Mouse (Mus musculus): ENCODE measurements around the gene Cux1. TPM values are rescaled to one million over a fixed set of nuclear protein-coding genes. Genes with fewer than 3 reads are reported as not detected.
A peak's percentile ranks its signal among the peaks of the same experiment; 100 is the strongest.

Gene Cux1
- polyA plus RNA-seq (2016; fragmentation: Nextera tagmentation; extraction: Ambion mirVana): 106 and 107 TPM in 2 replicates

GRCm38 (mm10) chr5:136567176-136568025 is at the start of gene Cux1:
TSS of gene Cux1 (minus strand) at chr5:136567490.
- peaks cover 51% of the 10 kb centered on the region for H3K4me1 ChIP-seq
- H3K27ac ChIP-seq: peak within 1 kb of the TSS; percentile 100
- H3K4me3 ChIP-seq: peak within 1 kb of the TSS; percentile 98
- 0 out of 2 replicates have a peak, but pooled peaks cover 3% of the 10 kb centered on the region for H3K36me3 ChIP-seq (replicated peaks)
- DNase-seq (ENCODE audit: extremely low spot score, low spot score): peak; percentile 81
- H3K27me3 ChIP-seq (ENCODE audit: poor library complexity, severe bottlenecking): peaks cover 34% of the 10 kb centered on the region
- under 1% methylated on average over 73 of the region's 103 CpGs for WGBS
- no peaks in the 10 kb centered on the region for H3K9me3 ChIP-seq

- no peak overlapping the region for H3K27ac ChIP-seq
- no peak overlapping the region for H3K4me3 ChIP-seq
- WGBS: 83% methylated on average over 1 of the region's 1 CpGs
- H3K36me3 ChIP-seq (replicated peaks): no peaks in the 10 kb centered on the region
- H3K27me3 ChIP-seq (ENCODE audit: poor library complexity, severe bottlenecking): peaks cover 4% of the 10 kb centered on the region
- no peaks in the 10 kb centered on the region for H3K9me3 ChIP-seq
- no peak for DNase-seq (ENCODE audit: extremely low spot score, low spot score)
- no peaks in the 10 kb centered on the region; the same call in 1 of the 2 replicates for H3K4me1 ChIP-seq
Observed at GRCm38 (mm10) chr5:136612391-136612790, 45.1 kb upstream of the Cux1 start.

GRCm38 (mm10) chr5:136608814-136609434 is 41.6 kb upstream of the Cux1 start:
- no peaks in the 10 kb centered on the region for H3K27me3 ChIP-seq (ENCODE audit: poor library complexity, severe bottlenecking)
- 43% methylated on average over 6 of the region's 6 CpGs for WGBS
- no peak overlapping the region for H3K27ac ChIP-seq
- H3K36me3 ChIP-seq (replicated peaks): no peaks in the 10 kb centered on the region
- H3K4me3 ChIP-seq: no peak overlapping the region
- DNase-seq (ENCODE audit: extremely low spot score, low spot score): no peak
- H3K9me3 ChIP-seq: no peaks in the 10 kb centered on the region
- H3K4me1 ChIP-seq: no peaks in the 10 kb centered on the region; the same call in 1 of the 2 replicates

- no peaks in the 10 kb centered on the region for H3K9me3 ChIP-seq
Observed at GRCm38 (mm10) chr5:136605144-136605543, 37.9 kb upstream of the Cux1 start.

GRCm38 (mm10) chr5:136603176-136603964 is 36.1 kb upstream of the Cux1 start:
- no peaks in the 10 kb centered on the region for H3K4me1 ChIP-seq
- H3K36me3 ChIP-seq (replicated peaks): no peaks in the 10 kb centered on the region
- H3K4me3 ChIP-seq: no peak overlapping the region
- no peaks in the 10 kb centered on the region for H3K27me3 ChIP-seq (ENCODE audit: poor library complexity, severe bottlenecking)
- no peaks in the 10 kb centered on the region for H3K9me3 ChIP-seq
- 85% methylated on average over 13 of the region's 13 CpGs for WGBS
- no peak overlapping the region for H3K27ac ChIP-seq
- no peak for DNase-seq (ENCODE audit: extremely low spot score, low spot score)

More at GRCm38 (mm10) chr5:136605144-136605543, 37.9 kb upstream of the Cux1 start:
- Histone ChIP-seq H3K36me3 (replicated peaks) (no peaks in the 10 kb centered on the region), H3K4me1 (no peaks in the 10 kb centered on the region; the same call in 1 of the 2 replicates), H3K27me3 (ENCODE audit: poor library complexity, severe bottlenecking) (no peaks in the 10 kb centered on the region), H3K27ac (no peak overlapping the region), H3K4me3 (no peak overlapping the region)
- no peak for DNase-seq (ENCODE audit: extremely low spot score, low spot score)
- WGBS: 85% methylated on average over 11 of the region's 11 CpGs

- Histone ChIP-seq H3K36me3 (replicated peaks) (no peaks in the 10 kb centered on the region), H3K4me1 (no peaks in the 10 kb centered on the region), H3K27me3 (ENCODE audit: poor library complexity, severe bottlenecking) (no peaks in the 10 kb centered on the region), H3K27ac (no peak overlapping the region), H3K9me3 (no peaks in the 10 kb centered on the region), H3K4me3 (no peak overlapping the region)
- no peak for DNase-seq (ENCODE audit: extremely low spot score, low spot score)
- WGBS: 80% methylated on average over 5 of the region's 5 CpGs
Observed at GRCm38 (mm10) chr5:136600511-136600910, 33.2 kb upstream of the Cux1 start.

GRCm38 (mm10) chr5:136594896-136595540 is 27.7 kb upstream of the Cux1 start:
- H3K9me3 ChIP-seq: no peaks in the 10 kb centered on the region
- H3K36me3 ChIP-seq (replicated peaks): no peaks in the 10 kb centered on the region
- no peaks in the 10 kb centered on the region for H3K27me3 ChIP-seq (ENCODE audit: poor library complexity, severe bottlenecking)
- WGBS: 87% methylated on average over 8 of the region's 8 CpGs
- DNase-seq (ENCODE audit: extremely low spot score, low spot score): no peak
- H3K4me3 ChIP-seq: no peak overlapping the region
- no peak overlapping the region for H3K27ac ChIP-seq
- H3K4me1 ChIP-seq: no peaks in the 10 kb centered on the region

- WGBS: 92% methylated on average over 8 of the region's 8 CpGs
Observed at GRCm38 (mm10) chr5:136591816-136592499, 24.7 kb upstream of the Cux1 start.

GRCm38 (mm10) chr5:136589002-136589401 is 21.7 kb upstream of the Cux1 start:
- 67% methylated on average over 2 of the region's 2 CpGs for WGBS
- no peaks in the 10 kb centered on the region for H3K36me3 ChIP-seq (replicated peaks)

More at GRCm38 (mm10) chr5:136591816-136592499, 24.7 kb upstream of the Cux1 start:
- H3K27me3 ChIP-seq (ENCODE audit: poor library complexity, severe bottlenecking): no peaks in the 10 kb centered on the region
- no peaks in the 10 kb centered on the region for H3K9me3 ChIP-seq
- no peaks in the 10 kb centered on the region for H3K4me1 ChIP-seq
- no peak overlapping the region for H3K4me3 ChIP-seq
- H3K36me3 ChIP-seq (replicated peaks): no peaks in the 10 kb centered on the region
- no peak overlapping the region for H3K27ac ChIP-seq
- DNase-seq (ENCODE audit: extremely low spot score, low spot score): no peak

GRCm38 (mm10) chr5:136588471-136588870 is 21.2 kb upstream of the Cux1 start:
- peaks cover 6% of the 10 kb centered on the region; the same call in 1 of the 2 replicates for H3K4me1 ChIP-seq
- H3K36me3 ChIP-seq (replicated peaks): no peaks in the 10 kb centered on the region
- no peak overlapping the region for H3K4me3 ChIP-seq
- no peaks in the 10 kb centered on the region for H3K27me3 ChIP-seq (ENCODE audit: poor library complexity, severe bottlenecking)
- H3K27ac ChIP-seq: no peak overlapping the region
- DNase-seq (ENCODE audit: extremely low spot score, low spot score): no peak
- no peaks in the 10 kb centered on the region for H3K9me3 ChIP-seq
- WGBS: 71% methylated on average over 3 of the region's 3 CpGs

More at GRCm38 (mm10) chr5:136589002-136589401, 21.7 kb upstream of the Cux1 start:
- Histone ChIP-seq H3K4me3 (no peak overlapping the region), H3K27ac (no peak overlapping the region), H3K9me3 (no peaks in the 10 kb centered on the region), H3K27me3 (ENCODE audit: poor library complexity, severe bottlenecking) (no peaks in the 10 kb centered on the region), H3K4me1 (peaks cover 6% of the 10 kb centered on the region; the same call in 1 of the 2 replicates)
- no peak for DNase-seq (ENCODE audit: extremely low spot score, low spot score)

- no peaks in the 10 kb centered on the region for H3K36me3 ChIP-seq (replicated peaks)
- peaks cover 3% of the 10 kb centered on the region; the same call in 1 of the 2 replicates for H3K9me3 ChIP-seq
- H3K27me3 ChIP-seq (ENCODE audit: poor library complexity, severe bottlenecking): peaks cover 36% of the 10 kb centered on the region
- DNase-seq (ENCODE audit: extremely low spot score, low spot score): no peak
- no peak overlapping the region for H3K4me3 ChIP-seq
- WGBS: 65% methylated on average over 4 of the region's 4 CpGs
- no peak overlapping the region for H3K27ac ChIP-seq
- H3K4me1 ChIP-seq: peaks cover 22% of the 10 kb centered on the region
Observed at GRCm38 (mm10) chr5:136584676-136585285, 17.5 kb upstream of the Cux1 start.

All from forebrain, embryonic 10.5 days (tissue).